Mouse (Mus musculus): ENCODE data around the gene Olfr873. TPM values are rescaled to one million over a fixed set of nuclear protein-coding genes. Genes with fewer than 3 reads are reported as not detected.
"Not testable (repeated sequence)": the region's sequence is repeated elsewhere in the genome, so short reads cannot be mapped to it uniquely, and the experiment has no call there.

Gene Olfr873
- not detected in 2 replicates for total RNA-seq (2014; rRNA removed)
- not detected in 2 replicates for polyA plus RNA-seq (2012; rRNA removed)

DNA sequence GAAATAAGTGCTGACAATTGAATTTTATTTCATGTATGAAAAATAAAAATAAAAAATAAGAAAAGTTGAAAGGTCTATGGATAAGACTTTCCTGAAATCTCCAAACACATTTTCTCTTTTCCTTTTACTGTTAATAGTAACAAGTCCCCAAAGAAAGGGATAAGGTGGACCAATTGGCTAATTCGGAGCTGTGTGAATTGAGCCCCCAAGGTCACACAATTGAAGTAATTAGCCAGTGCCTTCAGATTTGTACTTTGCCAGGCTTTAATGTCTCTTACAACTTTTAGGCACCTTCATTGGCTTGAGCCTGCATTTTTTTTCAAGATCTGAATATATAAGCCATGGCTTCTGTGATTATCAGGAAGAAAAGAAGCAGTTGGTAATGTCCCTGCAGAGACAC, at the start of gene Olfr873:
Olfr873 (plus strand) TSS at position 301 of the 400 bp plus-strand sequence.
- no peak within 1 kb of the TSS for H3K27ac ChIP-seq (replicated peaks; ENCODE audit: insufficient read depth, low read depth, low read length)
- DNase-seq (ENCODE audit: extremely low read depth, low read depth, low spot score) = no peak
- WGBS = 86% methylated on average over 1 of the region's 1 CpGs
- H3K36me3 ChIP-seq (ENCODE audit: control insufficient read depth, insufficient read depth, low read length) = no peaks in the 10 kb centered on the region
- H3K4me1 ChIP-seq (ENCODE audit: control insufficient read depth, insufficient read depth, low read length) = no peaks in the 10 kb centered on the region
- no peaks in the 10 kb centered on the region for H3K79me2 ChIP-seq (ENCODE audit: control insufficient read depth, insufficient read depth, low read length)
- H3K9ac ChIP-seq (ENCODE audit: low read depth, low read length) = no peak within 1 kb of the TSS
- H3K4me3 ChIP-seq (ENCODE audit: insufficient read depth, low read depth, low read length) = no peak within 1 kb of the TSS
- no peaks in the 10 kb centered on the region for H3K27me3 ChIP-seq (ENCODE audit: control insufficient read depth, insufficient read depth, low read length)
- TF ChIP-seq CTCF (IDR thresholded peaks at IDR 0.05; ENCODE audit: low read depth, low read length) (no peak), POLR2A (IDR thresholded peaks at IDR 0.05; ENCODE audit: extremely low read depth, insufficient read depth, low read length) (no peak)

DNA sequence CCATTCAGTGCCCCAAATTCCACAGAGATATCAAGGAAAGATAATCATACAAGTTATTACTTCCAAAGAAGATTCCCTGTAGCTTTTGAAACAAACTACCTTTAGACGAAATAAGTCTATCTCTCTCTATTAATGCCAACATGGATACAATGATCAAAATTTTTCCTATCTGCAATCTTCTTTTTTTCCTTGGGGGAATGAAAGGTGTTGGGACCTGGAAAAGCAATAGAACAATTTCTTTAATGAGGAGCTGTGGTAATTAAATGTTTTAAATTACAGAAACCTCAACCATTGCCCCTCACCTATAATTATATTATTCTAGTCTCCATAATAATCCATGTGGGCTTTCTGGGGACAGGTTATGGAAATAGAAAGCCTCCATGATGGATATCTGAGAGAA, 16.3 kb upstream of the Olfr873 start, which contains the start of gene Olfr39:
Olfr39 (plus strand) TSS at position 301 of the 400 bp plus-strand sequence.
- no peaks in the 10 kb centered on the region for H3K27me3 ChIP-seq (ENCODE audit: control insufficient read depth, insufficient read depth, low read length)
- DNase-seq (ENCODE audit: extremely low read depth, low read depth, low spot score) = no peak
- no peak within 1 kb of the TSS for H3K9ac ChIP-seq (ENCODE audit: low read depth, low read length)
- no peaks in the 10 kb centered on the region for H3K4me1 ChIP-seq (ENCODE audit: control insufficient read depth, insufficient read depth, low read length)
- H3K4me3 ChIP-seq (ENCODE audit: insufficient read depth, low read depth, low read length) = no peak within 1 kb of the TSS
- no peaks in the 10 kb centered on the region for H3K79me2 ChIP-seq (ENCODE audit: control insufficient read depth, insufficient read depth, low read length)
- no peak for TF ChIP-seq CTCF (IDR thresholded peaks at IDR 0.05; ENCODE audit: low read depth, low read length)
- TF ChIP-seq POLR2A (IDR thresholded peaks at IDR 0.05; ENCODE audit: extremely low read depth, insufficient read depth, low read length) = no peak
- no peak within 1 kb of the TSS for H3K27ac ChIP-seq (replicated peaks; ENCODE audit: insufficient read depth, low read depth, low read length)
- H3K36me3 ChIP-seq (ENCODE audit: control insufficient read depth, insufficient read depth, low read length) = no peaks in the 10 kb centered on the region
- WGBS = 70% methylated on average over 1 of the region's 1 CpGs

DNA sequence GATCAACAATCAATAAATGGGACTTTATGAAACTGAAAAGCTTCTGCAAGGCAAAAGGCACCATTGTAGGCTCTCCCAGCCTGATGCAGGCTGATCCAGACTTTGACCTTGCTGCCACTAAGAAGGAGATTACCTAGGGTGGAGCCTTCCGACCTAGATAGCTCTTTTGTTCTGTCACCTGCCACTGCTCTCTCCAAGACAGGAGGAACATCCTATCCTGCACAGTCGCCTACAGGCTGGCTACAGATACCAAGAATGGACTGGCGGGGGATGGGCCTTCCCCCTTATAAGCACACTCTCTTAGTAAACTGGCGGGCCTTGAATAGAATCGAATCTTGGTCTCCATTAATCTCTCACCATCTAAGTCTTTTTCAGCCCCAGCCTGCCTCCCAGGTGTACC, 2.8 kb upstream of the Olfr873 start:
- H3K79me2 ChIP-seq (ENCODE audit: control insufficient read depth, insufficient read depth, low read length); H3K36me3 ChIP-seq (ENCODE audit: control insufficient read depth, insufficient read depth, low read length); H3K9ac ChIP-seq (ENCODE audit: low read depth, low read length); DNase-seq (ENCODE audit: extremely low read depth, low read depth, low spot score); H3K4me1 ChIP-seq (ENCODE audit: control insufficient read depth, insufficient read depth, low read length); H3K27me3 ChIP-seq (ENCODE audit: control insufficient read depth, insufficient read depth, low read length); H3K27ac ChIP-seq (replicated peaks; ENCODE audit: insufficient read depth, low read depth, low read length); H3K4me3 ChIP-seq (ENCODE audit: insufficient read depth, low read depth, low read length): not testable (repeated sequence)
- whole genome bisulfite sequencing = 77% methylated on average over 5 of the region's 5 CpGs

DNA sequence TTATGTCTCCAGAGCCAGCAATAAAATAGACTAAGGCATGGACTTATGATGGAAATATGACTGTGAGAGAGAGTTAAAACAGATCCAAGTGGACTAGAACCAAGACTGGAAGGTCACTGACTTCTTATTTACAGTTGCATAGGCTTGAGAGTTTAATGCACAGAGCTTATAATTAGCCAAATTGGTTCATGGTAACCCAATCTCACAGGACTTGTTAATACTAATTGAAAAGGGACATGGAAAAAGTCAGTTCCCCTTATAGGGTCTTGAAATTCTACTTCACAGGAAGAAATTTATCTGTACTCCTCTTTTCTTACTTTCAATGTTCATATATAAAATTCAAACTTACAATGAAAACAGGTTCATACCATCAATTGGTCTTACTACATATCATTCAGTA, 37.7 kb downstream of the Olfr873 start, which contains the start of gene Olfr18:
Olfr18 (minus strand) TSS at position 101 of the 400 bp plus-strand sequence.
- no peak within 1 kb of the TSS for H3K4me3 ChIP-seq (ENCODE audit: insufficient read depth, low read depth, low read length)
- H3K4me1 ChIP-seq (ENCODE audit: control insufficient read depth, insufficient read depth, low read length) = no peaks in the 10 kb centered on the region
- no peak within 1 kb of the TSS for H3K27ac ChIP-seq (replicated peaks; ENCODE audit: insufficient read depth, low read depth, low read length)
- DNase-seq (ENCODE audit: extremely low read depth, low read depth, low spot score) = no peak
- H3K36me3 ChIP-seq (ENCODE audit: control insufficient read depth, insufficient read depth, low read length) = no peaks in the 10 kb centered on the region
- no peak within 1 kb of the TSS for H3K9ac ChIP-seq (ENCODE audit: low read depth, low read length)
- H3K79me2 ChIP-seq (ENCODE audit: control insufficient read depth, insufficient read depth, low read length) = no peaks in the 10 kb centered on the region
- TF ChIP-seq POLR2A (IDR thresholded peaks at IDR 0.05; ENCODE audit: extremely low read depth, insufficient read depth, low read length) (no peak), CTCF (IDR thresholded peaks at IDR 0.05; ENCODE audit: low read depth, low read length) (no peak)
- H3K27me3 ChIP-seq (ENCODE audit: control insufficient read depth, insufficient read depth, low read length) = no peaks in the 10 kb centered on the region

DNA sequence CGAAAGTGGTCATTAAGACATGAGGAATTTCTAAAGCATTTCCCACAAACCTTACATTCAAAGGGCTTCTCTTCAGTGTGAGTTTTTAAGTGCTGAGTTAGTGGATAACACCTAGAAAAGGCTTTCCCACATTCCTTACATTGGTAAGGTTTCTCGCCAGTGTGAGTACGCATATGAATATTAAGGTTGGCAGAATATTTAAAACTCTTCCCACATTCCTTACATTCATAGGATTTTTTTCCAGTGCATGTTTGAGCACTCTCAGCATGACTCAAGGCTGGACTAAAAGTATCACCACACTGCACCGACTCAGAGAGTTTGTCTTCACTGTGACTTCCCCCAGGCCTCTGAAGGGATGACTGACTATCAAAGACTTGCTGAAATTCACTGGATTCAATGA, 50.2 kb downstream of the Olfr873 start:
- H3K36me3 ChIP-seq (ENCODE audit: control insufficient read depth, insufficient read depth, low read length) = peaks cover 42% of the 10 kb centered on the region
- no peak for TF ChIP-seq CTCF (IDR thresholded peaks at IDR 0.05; ENCODE audit: low read depth, low read length)
- TF ChIP-seq POLR2A (IDR thresholded peaks at IDR 0.05; ENCODE audit: extremely low read depth, insufficient read depth, low read length) = no peak
- no peak overlapping the region for H3K27ac ChIP-seq (replicated peaks; ENCODE audit: insufficient read depth, low read depth, low read length)
- H3K4me1 ChIP-seq (ENCODE audit: control insufficient read depth, insufficient read depth, low read length) = no peaks in the 10 kb centered on the region
- no peak overlapping the region for H3K4me3 ChIP-seq (ENCODE audit: insufficient read depth, low read depth, low read length)
- H3K9ac ChIP-seq (ENCODE audit: low read depth, low read length) = no peak overlapping the region
- no peaks in the 10 kb centered on the region for H3K27me3 ChIP-seq (ENCODE audit: control insufficient read depth, insufficient read depth, low read length)
- DNase-seq (ENCODE audit: extremely low read depth, low read depth, low spot score) = no peak
- H3K79me2 ChIP-seq (ENCODE audit: control insufficient read depth, insufficient read depth, low read length) = no peaks in the 10 kb centered on the region
- 95% methylated on average over 4 of the region's 4 CpGs for WGBS

Other genes with a start within 250 kb of the Olfr873 start
- not detected in 2 replicates for gene Olfr867, start 241.0 kb upstream of the Olfr873 start, total RNA-seq (2014; rRNA removed)
- not detected in 2 replicates for gene Olfr867, start 241.0 kb upstream of the Olfr873 start, polyA plus RNA-seq (2012; rRNA removed)
- gene Olfr868, start 199.9 kb upstream of the Olfr873 start, total RNA-seq (2014; rRNA removed) = not detected in 2 replicates
- gene Olfr868, start 199.9 kb upstream of the Olfr873 start, polyA plus RNA-seq (2012; rRNA removed) = not detected in 2 replicates
- gene Olfr869, start 169.5 kb upstream of the Olfr873 start, total RNA-seq (2014; rRNA removed) = not detected in 2 replicates
- gene Olfr869, start 169.5 kb upstream of the Olfr873 start, polyA plus RNA-seq (2012; rRNA removed) = not detected in 2 replicates
- not detected in 2 replicates for gene Olfr870, start 124.5 kb upstream of the Olfr873 start, total RNA-seq (2014; rRNA removed)
- not detected in 2 replicates for gene Olfr870, start 124.5 kb upstream of the Olfr873 start, polyA plus RNA-seq (2012; rRNA removed)
- not detected in 2 replicates for gene Olfr871, start 86.3 kb upstream of the Olfr873 start, total RNA-seq (2014; rRNA removed)
- not detected in 2 replicates for gene Olfr871, start 86.3 kb upstream of the Olfr873 start, polyA plus RNA-seq (2012; rRNA removed)
- gene Olfr872, start 61.4 kb upstream of the Olfr873 start, total RNA-seq (2014; rRNA removed) = not detected in 2 replicates
- gene Olfr872, start 61.4 kb upstream of the Olfr873 start, polyA plus RNA-seq (2012; rRNA removed) = not detected in 2 replicates
- not detected in 2 replicates for gene Olfr39, start 16.2 kb upstream of the Olfr873 start, total RNA-seq (2014; rRNA removed)
- gene Olfr39, start 16.2 kb upstream of the Olfr873 start, polyA plus RNA-seq (2012; rRNA removed) = not detected in 2 replicates
- gene Olfr18, start 37.6 kb downstream of the Olfr873 start, total RNA-seq (2014; rRNA removed) = not detected in 2 replicates
- not detected in 2 replicates for gene Olfr18, start 37.6 kb downstream of the Olfr873 start, polyA plus RNA-seq (2012; rRNA removed)
- gene Zfp560, start 86.6 kb downstream of the Olfr873 start, total RNA-seq (2014; rRNA removed) = 6.7 and 7.8 TPM in 2 replicates
- gene Zfp560, start 86.6 kb downstream of the Olfr873 start, polyA plus RNA-seq (2012; rRNA removed) = 3.5 and 4.6 TPM in 2 replicates
- gene Zfp26, start 161.6 kb downstream of the Olfr873 start, total RNA-seq (2014; rRNA removed) = 8.2 and 8.8 TPM in 2 replicates
- 0.70 and 1.1 TPM in 2 replicates for gene Zfp26, start 161.6 kb downstream of the Olfr873 start, polyA plus RNA-seq (2012; rRNA removed)
- gene Zfp426, start 194.2 kb downstream of the Olfr873 start, total RNA-seq (2014; rRNA removed) = 8.9 and 10.3 TPM in 2 replicates
- 2.4 and 2.8 TPM in 2 replicates for gene Zfp426, start 194.2 kb downstream of the Olfr873 start, polyA plus RNA-seq (2012; rRNA removed)
- 24.3 and 28.6 TPM in 2 replicates for gene Zfp266, start 222.9 kb downstream of the Olfr873 start, total RNA-seq (2014; rRNA removed)
- 2.7 and 3.0 TPM in 2 replicates for gene Zfp266, start 222.9 kb downstream of the Olfr873 start, polyA plus RNA-seq (2012; rRNA removed)